Mouse (Mus musculus): ENCODE measurements around the gene Ahnak2. TPM values are rescaled to one million over a fixed set of nuclear protein-coding genes. Genes with fewer than 3 reads are reported as not detected.

The Ahnak2 gene
- total and polyA plus RNA-seq, 2 experiments, result 0.13 to 0.18 TPM

- TF ChIP-seq CTCF (IDR thresholded peaks at IDR 0.05; ENCODE audit: low read depth, low read length) (no peak), POLR2A (IDR thresholded peaks at IDR 0.05; ENCODE audit: extremely low read depth, insufficient read depth, low read length) (no peak)
- Histone ChIP-seq H3K4me1 (ENCODE audit: control insufficient read depth, insufficient read depth, low read length) (no peaks in the 10 kb centered on the region), H3K79me2 (ENCODE audit: control insufficient read depth, insufficient read depth, low read length) (no peaks in the 10 kb centered on the region), H3K36me3 (ENCODE audit: control insufficient read depth, insufficient read depth, low read length) (no peaks in the 10 kb centered on the region), H3K27ac (replicated peaks; ENCODE audit: insufficient read depth, low read depth, low read length) (no peak overlapping the region), H3K27me3 (ENCODE audit: control insufficient read depth, insufficient read depth, low read length) (no peaks in the 10 kb centered on the region), H3K4me3 (ENCODE audit: insufficient read depth, low read depth, low read length) (no peak overlapping the region), H3K9ac (ENCODE audit: low read depth, low read length) (no peak overlapping the region)
- DNase-seq (ENCODE audit: extremely low read depth, low read depth, low spot score), result no peak
- WGBS, result 75% methylated on average over 19 of the region's 19 CpGs
Measured at GRCm38 (mm10) chr12:112810092-112810885, 7.8 kb upstream of the Ahnak2 start.

GRCm38 (mm10) chr12:112809641-112810040, 7.2 kb upstream of the Ahnak2 start:
- no peaks in the 10 kb centered on the region for H3K27me3 ChIP-seq (ENCODE audit: control insufficient read depth, insufficient read depth, low read length)

GRCm38 (mm10) chr12:112808587-112809364, 6.3 kb upstream of the Ahnak2 start, which contains the start of gene Clba1:
Gene Clba1, plus strand, starts transcription at chr12:112808937.
- H3K79me2 ChIP-seq (ENCODE audit: control insufficient read depth, insufficient read depth, low read length), result no peaks in the 10 kb centered on the region
- WGBS, result 2% methylated on average over 64 of the region's 64 CpGs
- peak within 1 kb of the TSS; percentile 35 for H3K9ac ChIP-seq (ENCODE audit: low read depth, low read length)
- no peaks in the 10 kb centered on the region for H3K27me3 ChIP-seq (ENCODE audit: control insufficient read depth, insufficient read depth, low read length)
- peak within 1 kb of the TSS; percentile 61 for H3K4me3 ChIP-seq (ENCODE audit: insufficient read depth, low read depth, low read length)
- H3K36me3 ChIP-seq (ENCODE audit: control insufficient read depth, insufficient read depth, low read length), result no peaks in the 10 kb centered on the region
- DNase-seq (ENCODE audit: extremely low read depth, low read depth, low spot score), result peak; percentile 78
- TF ChIP-seq POLR2A (IDR thresholded peaks at IDR 0.05; ENCODE audit: extremely low read depth, insufficient read depth, low read length) (no peak), CTCF (IDR thresholded peaks at IDR 0.05; ENCODE audit: low read depth, low read length) (peak; percentile 43)
- no peaks in the 10 kb centered on the region for H3K4me1 ChIP-seq (ENCODE audit: control insufficient read depth, insufficient read depth, low read length)
- H3K27ac ChIP-seq (replicated peaks; ENCODE audit: insufficient read depth, low read depth, low read length), result no peak within 1 kb of the TSS

More at GRCm38 (mm10) chr12:112809641-112810040, 7.2 kb upstream of the Ahnak2 start:
- DNase-seq (ENCODE audit: extremely low read depth, low read depth, low spot score), result no peak
- Histone ChIP-seq H3K9ac (ENCODE audit: low read depth, low read length) (peak overlapping the region; percentile 35; the same call in 1 of the 2 replicates), H3K4me1 (ENCODE audit: control insufficient read depth, insufficient read depth, low read length) (no peaks in the 10 kb centered on the region), H3K79me2 (ENCODE audit: control insufficient read depth, insufficient read depth, low read length) (no peaks in the 10 kb centered on the region), H3K4me3 (ENCODE audit: insufficient read depth, low read depth, low read length) (peak overlapping the region; percentile 61; the same call in 1 of the 2 replicates), H3K36me3 (ENCODE audit: control insufficient read depth, insufficient read depth, low read length) (no peaks in the 10 kb centered on the region), H3K27ac (replicated peaks; ENCODE audit: insufficient read depth, low read depth, low read length) (no peak overlapping the region)
- TF ChIP-seq POLR2A (IDR thresholded peaks at IDR 0.05; ENCODE audit: extremely low read depth, insufficient read depth, low read length), result no peak
- no peak for TF ChIP-seq CTCF (IDR thresholded peaks at IDR 0.05; ENCODE audit: low read depth, low read length)
- WGBS, result 21% methylated on average over 8 of the region's 8 CpGs

- Histone ChIP-seq H3K36me3 (ENCODE audit: control insufficient read depth, insufficient read depth, low read length) (no peaks in the 10 kb centered on the region), H3K4me1 (ENCODE audit: control insufficient read depth, insufficient read depth, low read length) (no peaks in the 10 kb centered on the region), H3K27ac (replicated peaks; ENCODE audit: insufficient read depth, low read depth, low read length) (no peak overlapping the region), H3K27me3 (ENCODE audit: control insufficient read depth, insufficient read depth, low read length) (no peaks in the 10 kb centered on the region), H3K9ac (ENCODE audit: low read depth, low read length) (no peak overlapping the region), H3K79me2 (ENCODE audit: control insufficient read depth, insufficient read depth, low read length) (no peaks in the 10 kb centered on the region), H3K4me3 (ENCODE audit: insufficient read depth, low read depth, low read length) (no peak overlapping the region)
- DNase-seq (ENCODE audit: extremely low read depth, low read depth, low spot score), result no peak
- 71% methylated on average over 5 of the region's 5 CpGs for WGBS
- TF ChIP-seq POLR2A (IDR thresholded peaks at IDR 0.05; ENCODE audit: extremely low read depth, insufficient read depth, low read length) (no peak), CTCF (IDR thresholded peaks at IDR 0.05; ENCODE audit: low read depth, low read length) (no peak)
Measured at GRCm38 (mm10) chr12:112808212-112808586, 5.7 kb upstream of the Ahnak2 start.

GRCm38 (mm10) chr12:112807796-112808195, 5.3 kb upstream of the Ahnak2 start:
- no peaks in the 10 kb centered on the region for H3K79me2 ChIP-seq (ENCODE audit: control insufficient read depth, insufficient read depth, low read length)
- no peak overlapping the region for H3K27ac ChIP-seq (replicated peaks; ENCODE audit: insufficient read depth, low read depth, low read length)
- no peaks in the 10 kb centered on the region for H3K36me3 ChIP-seq (ENCODE audit: control insufficient read depth, insufficient read depth, low read length)
- WGBS, result 86% methylated on average over 4 of the region's 4 CpGs
- no peaks in the 10 kb centered on the region for H3K4me1 ChIP-seq (ENCODE audit: control insufficient read depth, insufficient read depth, low read length)
- H3K27me3 ChIP-seq (ENCODE audit: control insufficient read depth, insufficient read depth, low read length), result no peaks in the 10 kb centered on the region
- no peak overlapping the region for H3K9ac ChIP-seq (ENCODE audit: low read depth, low read length)
- TF ChIP-seq CTCF (IDR thresholded peaks at IDR 0.05; ENCODE audit: low read depth, low read length) (no peak), POLR2A (IDR thresholded peaks at IDR 0.05; ENCODE audit: extremely low read depth, insufficient read depth, low read length) (no peak)
- no peak for DNase-seq (ENCODE audit: extremely low read depth, low read depth, low spot score)
- H3K4me3 ChIP-seq (ENCODE audit: insufficient read depth, low read depth, low read length), result no peak overlapping the region

Measured in liver, adult 2 months (tissue).